Mouse (Mus musculus): Measurements from ENCODE around the gene Wnt7a.

DNA sequence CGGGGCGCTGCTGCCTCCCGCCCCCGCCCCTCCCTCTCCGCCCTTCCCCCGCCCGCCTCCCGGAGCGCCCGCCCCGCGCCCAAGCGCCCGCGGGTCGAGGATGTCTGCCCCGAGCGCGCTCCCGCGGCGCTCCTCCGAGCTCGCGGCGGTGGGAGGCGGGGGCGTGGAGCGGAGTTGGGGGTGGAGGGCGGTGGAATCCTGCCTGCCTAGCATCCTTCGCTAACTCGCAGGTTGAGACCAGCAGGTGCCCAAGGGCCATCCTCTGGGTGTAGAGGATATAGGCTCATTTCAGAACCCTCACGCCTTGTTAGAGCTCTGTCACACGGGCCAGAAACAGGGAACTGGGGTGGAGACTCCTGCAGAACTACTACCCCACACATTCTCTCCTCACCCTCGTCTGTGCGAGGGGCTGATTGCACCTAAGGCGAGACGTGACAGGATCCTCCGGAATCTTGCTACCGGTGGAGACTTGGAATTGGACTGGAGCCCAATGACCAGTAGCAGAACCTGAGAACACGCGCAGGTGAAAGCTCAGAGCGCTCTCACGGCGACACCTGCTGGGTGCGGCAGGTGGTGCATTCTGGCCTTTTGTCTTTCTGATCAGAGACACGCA is 312 bp upstream of the Wnt7a start:
- TF ChIP-seq CTCF (IDR thresholded peaks at IDR 0.05; ENCODE audit: low read depth, low read length) (peak; percentile 20; the same call in 1 of the 2 replicates), TAL1 (conservative IDR thresholded peaks at IDR 0.05; ENCODE audit: low read depth, low read length) (no peak), GATA1 (IDR thresholded peaks at IDR 0.05; ENCODE audit: borderline replicate concordance, low read length) (no peak), POLR2AphosphoS5 (IDR thresholded peaks at IDR 0.05; ENCODE audit: insufficient replicate concordance, low read depth, low read length) (no peak), GATA2 (IDR thresholded peaks at IDR 0.05; ENCODE audit: borderline replicate concordance, low read depth, low read length) (no peak)

Data from G1E (cell line).